Mouse (Mus musculus) myocyte (in vitro differentiated cells): ENCODE measurements around the gene Alpk1. TPM values are rescaled to one million over a fixed set of nuclear protein-coding genes. Genes with fewer than 3 reads are reported as not detected.

ENCODE experiments used
- H3K27me3 ChIP-seq: one replicate; pipeline ENCODE4 v1.6.1; 2011; ENCODE audit not compliant: control insufficient read depth, insufficient read depth, insufficient read length
- H3K36me3 ChIP-seq: one replicate; pipeline ENCODE4 v1.6.1; 2011; ENCODE audit not compliant: control insufficient read depth, insufficient read depth
- H3K4me2 ChIP-seq: one replicate; pipeline ENCODE4 v1.6.1; 2011; ENCODE audit warnings: low read depth, control low read depth
- H3K4me3 ChIP-seq: one replicate; pipeline ENCODE4 v1.5.1; 2011; ENCODE audit warnings: mild to moderate bottlenecking, control low read depth, moderate library complexity
- H3K79me2 ChIP-seq: one replicate; pipeline ENCODE4 v1.6.1; 2011; ENCODE audit not compliant: control insufficient read depth, insufficient read depth
- H3ac ChIP-seq: one replicate; pipeline ENCODE4 v1.6.1; 2011; ENCODE audit not compliant: control insufficient read depth, insufficient read length
- CEBPB ChIP-seq: IDR thresholded peaks from 2 replicates; pipeline ENCODE4 v1.6.1; 2011; ENCODE audit warnings: mild to moderate bottlenecking, moderate library complexity; ENCODE audit not compliant: poor library complexity, insufficient read depth, severe bottlenecking
- E2F4 ChIP-seq: IDR thresholded peaks from one replicate; pipeline ENCODE4 v1.6.1; 2011; ENCODE audit warnings: mild to moderate bottlenecking, control low read depth, moderate library complexity; ENCODE audit not compliant: insufficient read depth
- MAX ChIP-seq: IDR thresholded peaks from one replicate; pipeline ENCODE4 v1.6.1; 2011; ENCODE audit warnings: low read depth, mild to moderate bottlenecking, control low read depth
- MYOD1 ChIP-seq, 3 experiments: IDR thresholded peaks; one replicate each; pipeline ENCODE4 v1.6.1; 2011; ENCODE audit warnings: control low read depth in 2 of 3, low read depth in 2 of 3, mild to moderate bottlenecking in 2 of 3, moderate library complexity in 1 of 3; ENCODE audit not compliant: insufficient read length in 2 of 3, control insufficient read depth in 1 of 3
- MYOG ChIP-seq, 3 experiments: IDR thresholded peaks; one replicate each; pipeline ENCODE4 v1.6.1; 2011; ENCODE audit warnings: control low read depth in 2 of 3, low read depth in 2 of 3, mild to moderate bottlenecking in 2 of 3; ENCODE audit not compliant: insufficient read length in 2 of 3, control insufficient read depth in 1 of 3, insufficient read depth in 1 of 3
- POLR2A ChIP-seq: IDR thresholded peaks from one replicate; pipeline ENCODE4 v1.6.1; 2011; ENCODE audit warnings: low read depth, mild to moderate bottlenecking, control low read depth, moderate library complexity; ENCODE audit not compliant: insufficient read length
- POLR2AphosphoS2 ChIP-seq: IDR thresholded peaks from one replicate; pipeline ENCODE4 v1.6.1; 2011; ENCODE audit warnings: low read depth, control low read depth; ENCODE audit not compliant: insufficient read length
- REST ChIP-seq: IDR thresholded peaks from one replicate; pipeline ENCODE4 v1.6.1; 2011; ENCODE audit warnings: mild to moderate bottlenecking, control low read depth, moderate library complexity; ENCODE audit not compliant: insufficient read depth, insufficient read length
- SRF ChIP-seq: IDR thresholded peaks from one replicate; pipeline ENCODE4 v1.6.1; 2011; ENCODE audit warnings: low read depth; ENCODE audit not compliant: control insufficient read depth, insufficient read length
- TCF12 ChIP-seq: IDR thresholded peaks from one replicate; pipeline ENCODE4 v1.6.1; 2011; ENCODE audit warnings: mild to moderate bottlenecking, control low read depth; ENCODE audit not compliant: poor library complexity, insufficient read depth, severe bottlenecking
- TCF3 ChIP-seq: IDR thresholded peaks from one replicate; pipeline ENCODE4 v1.6.1; 2011; ENCODE audit warnings: low read depth, control low read depth; ENCODE audit not compliant: insufficient read length
- USF1 ChIP-seq: IDR thresholded peaks from one replicate; pipeline ENCODE4 v1.6.1; 2011; ENCODE audit warnings: low read depth, mild to moderate bottlenecking, control low read depth, moderate library complexity
- polyA plus RNA-seq: library from polyadenylated mRNA; unstranded; fragments of >200 nt; fragmentation: generic; extraction: Trizol; gene quantifications from one replicate; pipeline ENCODE4 v1.2.1, GENCODE M21; 2012; ENCODE audit warnings: missing spikeins

Gene Alpk1
- polyA plus RNA-seq, 1 experiment = 1.8 TPM

DNA sequence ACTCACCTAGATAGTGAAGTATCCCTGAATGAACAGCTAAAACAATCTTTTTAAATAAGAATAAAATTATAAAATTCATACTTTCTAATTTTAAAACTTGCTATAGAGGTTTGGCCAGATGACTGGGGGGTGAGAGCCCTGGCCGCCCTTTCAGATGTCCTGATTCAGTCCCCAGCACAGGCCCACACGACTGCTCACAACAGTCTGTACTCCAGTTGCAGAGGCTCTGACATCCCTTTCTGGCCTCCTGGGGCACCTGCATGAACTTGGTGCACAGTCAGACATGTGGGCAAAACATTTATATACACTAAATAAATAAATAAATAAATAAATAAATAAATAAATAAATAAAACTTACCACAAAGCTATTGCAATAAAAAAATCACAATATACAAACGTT lies 14.4 kb downstream of the Alpk1 start:
- no peak for TF ChIP-seq TCF3
- no peak for TF ChIP-seq POLR2AphosphoS2
- TF ChIP-seq REST = no peak
- no peak for TF ChIP-seq MYOD1 (IDR thresholded peaks at IDR 0.05; ENCODE audit: control insufficient read depth in 1 of 3, insufficient read length in 2 of 3, low read depth in 2 of 3)
- no peak for TF ChIP-seq SRF
- TF ChIP-seq MYOG (IDR thresholded peaks at IDR 0.05; ENCODE audit: control insufficient read depth in 1 of 3, insufficient read depth in 1 of 3, insufficient read length in 2 of 3, low read depth in 2 of 3) = no peak
- TF ChIP-seq USF1 = no peak
- no peak for TF ChIP-seq MAX
- no peak for TF ChIP-seq CEBPB
- TF ChIP-seq E2F4 = no peak
- TF ChIP-seq POLR2A = no peak
- no peak for TF ChIP-seq TCF12
- Histone ChIP-seq H3ac (no peak overlapping the region), H3K27me3 (no peaks in the 10 kb centered on the region), H3K4me2 (no peak overlapping the region), H3K79me2 (no peaks in the 10 kb centered on the region), H3K4me3 (no peak overlapping the region), H3K36me3 (no peaks in the 10 kb centered on the region)

DNA sequence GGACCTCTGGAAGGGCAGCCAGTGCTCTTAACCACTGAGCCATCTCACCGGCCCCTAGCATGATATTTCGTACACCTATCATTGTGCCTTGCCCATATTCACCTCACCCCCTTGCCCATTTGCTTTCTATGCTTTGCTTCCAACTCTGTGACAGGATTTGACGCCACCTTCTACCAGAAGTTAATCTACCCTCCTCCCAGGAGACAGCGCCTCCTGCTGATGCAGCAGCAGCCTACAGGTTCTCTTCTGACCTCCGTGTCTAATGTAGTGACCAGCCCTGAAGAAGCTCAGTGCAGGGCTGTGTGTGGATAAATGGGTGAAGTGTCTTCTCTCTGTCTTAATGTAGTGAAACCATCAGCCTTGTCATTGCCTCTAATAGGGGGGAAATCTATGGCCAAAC lies 15.8 kb downstream of the Alpk1 start:
- no peaks in the 10 kb centered on the region for H3K79me2 ChIP-seq
- H3K27me3 ChIP-seq = no peaks in the 10 kb centered on the region
- no peak overlapping the region for H3ac ChIP-seq
- no peaks in the 10 kb centered on the region for H3K36me3 ChIP-seq
- no peak overlapping the region for H3K4me2 ChIP-seq
- no peak overlapping the region for H3K4me3 ChIP-seq
- TF ChIP-seq MAX = no peak
- TF ChIP-seq TCF3 = no peak
- TF ChIP-seq CEBPB = no peak
- TF ChIP-seq E2F4 = no peak
- TF ChIP-seq TCF12 = no peak
- TF ChIP-seq SRF = no peak
- no peak for TF ChIP-seq MYOG (IDR thresholded peaks at IDR 0.05; ENCODE audit: control insufficient read depth in 1 of 3, insufficient read depth in 1 of 3, insufficient read length in 2 of 3, low read depth in 2 of 3)
- TF ChIP-seq POLR2AphosphoS2 = no peak

DNA sequence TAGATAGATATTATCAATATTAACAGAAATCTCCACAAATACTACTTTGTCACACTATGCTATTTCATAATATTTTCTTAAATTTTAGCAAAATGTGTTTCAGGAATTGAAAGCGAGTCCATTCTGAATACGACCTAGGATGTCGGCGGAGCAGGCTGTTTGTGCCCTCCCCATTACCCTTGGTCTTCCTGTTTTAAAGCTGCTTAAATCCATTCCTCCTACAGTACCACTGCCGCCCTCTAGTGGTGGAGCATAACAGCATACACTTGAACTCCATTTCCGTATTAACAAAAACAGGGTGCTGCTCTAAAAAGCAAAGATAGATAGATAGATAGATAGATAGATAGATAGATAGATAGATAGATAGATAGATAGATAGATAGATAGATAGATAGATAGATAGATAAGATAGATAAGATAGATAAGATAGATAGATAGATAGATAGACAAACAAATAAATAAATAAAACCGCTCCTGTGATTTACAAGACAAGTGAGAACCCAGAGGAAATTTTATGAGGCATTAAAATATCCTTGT lies 17.2 kb downstream of the Alpk1 start:
- TF ChIP-seq POLR2AphosphoS2 = no peak
- no peak for TF ChIP-seq POLR2A
- no peak for TF ChIP-seq SRF
- TF ChIP-seq TCF3 = no peak
- TF ChIP-seq E2F4 = no peak
- no peak for TF ChIP-seq MAX
- TF ChIP-seq REST = no peak
- TF ChIP-seq CEBPB = no peak
- no peak for TF ChIP-seq TCF12
- no peak for TF ChIP-seq MYOD1 (IDR thresholded peaks at IDR 0.05; ENCODE audit: control insufficient read depth in 1 of 3, insufficient read length in 2 of 3, low read depth in 2 of 3)
- TF ChIP-seq MYOG (IDR thresholded peaks at IDR 0.05; ENCODE audit: control insufficient read depth in 1 of 3, insufficient read depth in 1 of 3, insufficient read length in 2 of 3, low read depth in 2 of 3) = no peak
- no peak for TF ChIP-seq USF1
- Histone ChIP-seq H3K4me2 (no peak overlapping the region), H3K4me3 (no peak overlapping the region), H3ac (no peak overlapping the region), H3K27me3 (no peaks in the 10 kb centered on the region), H3K79me2 (no peaks in the 10 kb centered on the region), H3K36me3 (no peaks in the 10 kb centered on the region)

DNA sequence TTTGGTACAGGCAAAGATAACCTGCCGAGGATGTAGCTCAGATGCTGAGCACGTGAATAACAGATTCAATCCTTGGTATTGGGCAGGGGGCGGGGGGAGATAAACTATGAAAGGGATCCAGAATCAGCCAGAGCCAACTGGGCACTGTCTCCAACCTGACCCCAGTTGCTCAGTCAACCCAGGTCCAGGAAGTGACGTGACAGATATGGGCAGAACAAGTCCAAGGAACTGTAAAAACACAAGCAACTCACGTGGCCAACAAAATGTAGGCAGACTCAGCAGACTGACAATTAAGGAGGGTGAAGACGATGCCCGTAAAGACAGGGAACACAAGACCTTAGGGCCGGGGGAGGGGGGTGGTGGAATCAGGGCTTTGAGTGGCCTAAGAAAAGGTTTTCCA lies 17.9 kb downstream of the Alpk1 start:
- Histone ChIP-seq H3ac (no peak overlapping the region), H3K4me3 (no peak overlapping the region), H3K36me3 (no peaks in the 10 kb centered on the region), H3K4me2 (no peak overlapping the region), H3K27me3 (no peaks in the 10 kb centered on the region), H3K79me2 (no peaks in the 10 kb centered on the region)
- TF ChIP-seq MYOG (IDR thresholded peaks at IDR 0.05; ENCODE audit: control insufficient read depth in 1 of 3, insufficient read depth in 1 of 3, insufficient read length in 2 of 3, low read depth in 2 of 3) (no peak), CEBPB (no peak), MYOD1 (IDR thresholded peaks at IDR 0.05; ENCODE audit: control insufficient read depth in 1 of 3, insufficient read length in 2 of 3, low read depth in 2 of 3) (no peak), E2F4 (no peak), MAX (no peak), REST (no peak), POLR2AphosphoS2 (no peak), POLR2A (no peak), SRF (no peak), TCF12 (no peak), USF1 (no peak)

DNA sequence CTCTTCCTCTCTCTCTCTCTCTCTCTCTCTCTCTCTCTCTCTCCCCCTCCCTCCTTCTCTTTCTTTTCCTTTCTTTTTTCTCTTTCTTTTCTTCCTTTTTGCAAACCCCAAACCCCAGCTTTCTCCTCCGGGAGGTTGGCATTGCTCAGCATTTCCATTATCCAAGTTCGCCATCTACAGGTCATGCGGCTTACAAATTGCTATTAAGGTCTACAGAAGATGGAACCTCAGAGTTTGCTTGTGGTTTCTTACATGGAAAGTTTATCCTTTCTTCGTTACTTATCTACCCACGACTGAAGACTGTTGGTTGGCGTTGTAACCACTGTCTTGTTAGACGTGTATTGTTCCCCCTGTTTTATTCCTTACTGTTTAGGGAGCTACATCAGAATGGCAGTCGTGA lies 21.1 kb downstream of the Alpk1 start:
- Histone ChIP-seq H3K4me2 (no peak overlapping the region), H3K36me3 (no peaks in the 10 kb centered on the region), H3K27me3 (no peaks in the 10 kb centered on the region), H3ac (no peak overlapping the region), H3K4me3 (no peak overlapping the region), H3K79me2 (no peaks in the 10 kb centered on the region)
- TF ChIP-seq E2F4 (no peak), CEBPB (no peak), MYOD1 (IDR thresholded peaks at IDR 0.05; ENCODE audit: control insufficient read depth in 1 of 3, insufficient read length in 2 of 3, low read depth in 2 of 3) (no peak), POLR2A (no peak), MAX (no peak), REST (no peak), MYOG (IDR thresholded peaks at IDR 0.05; ENCODE audit: control insufficient read depth in 1 of 3, insufficient read depth in 1 of 3, insufficient read length in 2 of 3, low read depth in 2 of 3) (no peak), POLR2AphosphoS2 (no peak), TCF12 (no peak), SRF (no peak)
